Mouse (Mus musculus) kidney, adult 8-10 months (tissue): ENCODE results near the gene Tceal5.
"Not testable (repeated sequence)": the region's sequence is repeated elsewhere in the genome, so short reads cannot be mapped to it uniquely, and the experiment has no call there.

Experiments
- DNase-seq, 2 experiments: peaks; one replicate each; pipeline ENCODE4 v3.0.0; 2022

Gene Tceal5

DNA sequence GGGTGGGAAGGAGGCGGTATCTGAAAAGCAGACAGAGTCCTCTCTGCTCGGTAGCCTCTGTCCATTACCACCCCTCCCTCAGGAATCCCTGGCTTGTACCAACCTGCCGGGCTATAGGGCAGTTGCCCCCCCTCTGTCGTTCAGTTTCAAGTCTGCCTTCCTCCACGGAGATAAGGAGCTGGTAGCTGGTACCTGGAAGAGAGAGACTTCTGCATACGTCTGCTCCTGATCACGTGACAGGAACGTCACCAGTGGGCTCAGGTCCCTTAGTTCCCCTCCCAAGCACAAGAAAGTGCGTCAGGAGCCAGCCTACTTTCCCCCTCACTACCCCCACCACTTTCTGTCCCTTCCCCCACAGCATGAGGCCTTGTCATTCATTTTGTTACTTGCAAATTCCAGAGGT lies at the start of gene Tceal5:
Gene Tceal5, minus strand, starts transcription at position 213 of the 403 bp plus-strand sequence.
- no peak for DNase-seq

DNA sequence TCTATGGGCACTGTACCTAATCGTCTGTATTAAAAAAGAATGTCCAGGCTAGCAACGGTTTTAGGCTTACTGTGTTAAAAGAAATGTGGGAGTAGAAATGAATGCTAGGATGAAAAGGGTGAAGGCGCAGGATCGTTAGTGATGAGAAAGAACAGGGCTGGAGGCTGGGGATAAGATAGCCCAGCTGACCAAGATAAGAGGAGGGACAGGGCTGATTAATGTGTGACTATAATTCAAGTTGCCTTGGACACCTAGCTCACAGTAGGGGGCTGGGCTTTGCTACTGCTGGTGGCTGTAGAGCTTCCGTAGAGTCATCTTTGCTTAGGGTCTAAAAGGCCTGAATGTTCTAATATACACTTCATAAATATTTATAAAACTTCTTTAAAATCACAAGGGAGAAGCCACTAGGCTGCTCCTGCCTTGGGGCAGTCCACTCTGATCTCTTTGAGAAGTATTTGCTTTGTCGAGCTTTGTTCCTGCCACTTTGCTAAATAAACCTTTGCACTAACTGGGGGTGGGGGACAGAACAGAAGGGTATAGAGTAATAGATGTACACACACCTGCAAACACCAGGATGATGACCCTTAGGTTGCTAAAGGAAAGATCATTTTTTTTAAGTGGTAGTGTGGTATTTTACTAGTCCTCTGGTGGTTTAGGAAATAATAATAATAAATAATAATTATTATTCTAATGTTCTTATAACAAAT lies 48.5 kb upstream of the Tceal5 start:
- no peak for DNase-seq

DNA sequence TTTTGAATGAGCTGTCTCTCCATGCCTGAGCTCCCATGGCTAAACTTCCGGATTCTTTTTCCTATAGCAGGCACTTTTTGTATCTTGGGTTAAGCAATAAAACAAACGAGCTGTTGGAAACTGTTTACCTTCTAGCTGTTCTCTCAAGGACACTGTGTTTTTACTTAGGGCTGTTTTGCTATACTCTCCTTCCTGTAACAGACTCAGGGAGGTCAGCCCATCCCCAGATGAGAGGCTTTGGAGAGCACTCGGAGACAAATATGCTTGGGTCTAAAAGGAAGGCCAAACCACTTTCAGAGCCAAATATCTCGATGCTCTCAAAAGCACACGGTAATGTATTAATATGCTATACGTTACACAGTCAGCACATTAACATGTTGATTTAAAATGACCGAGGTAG lies 46.0 kb upstream of the Tceal5 start:
- no peak for DNase-seq

DNA sequence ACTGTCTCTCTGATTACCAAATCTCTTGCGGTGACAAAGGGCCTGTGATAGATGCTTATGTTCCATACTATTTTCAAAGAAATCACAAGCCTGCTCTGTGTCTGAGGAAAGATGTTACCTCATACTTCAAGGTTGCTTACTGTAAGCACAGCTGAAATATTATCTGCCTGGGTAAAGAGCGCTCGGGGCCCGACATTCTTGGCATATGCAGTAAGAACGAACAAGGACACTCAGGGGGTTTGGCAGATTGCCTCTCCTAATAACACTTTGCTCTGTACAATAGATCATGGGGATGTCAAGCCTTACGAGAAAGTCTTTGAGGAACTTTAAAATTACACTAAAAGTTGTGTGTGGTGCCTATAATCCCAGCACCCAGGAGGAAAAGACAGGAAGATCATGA lies 45.1 kb upstream of the Tceal5 start:
- peak in 1 of 2 experiments; percentile 2 for DNase-seq

DNA sequence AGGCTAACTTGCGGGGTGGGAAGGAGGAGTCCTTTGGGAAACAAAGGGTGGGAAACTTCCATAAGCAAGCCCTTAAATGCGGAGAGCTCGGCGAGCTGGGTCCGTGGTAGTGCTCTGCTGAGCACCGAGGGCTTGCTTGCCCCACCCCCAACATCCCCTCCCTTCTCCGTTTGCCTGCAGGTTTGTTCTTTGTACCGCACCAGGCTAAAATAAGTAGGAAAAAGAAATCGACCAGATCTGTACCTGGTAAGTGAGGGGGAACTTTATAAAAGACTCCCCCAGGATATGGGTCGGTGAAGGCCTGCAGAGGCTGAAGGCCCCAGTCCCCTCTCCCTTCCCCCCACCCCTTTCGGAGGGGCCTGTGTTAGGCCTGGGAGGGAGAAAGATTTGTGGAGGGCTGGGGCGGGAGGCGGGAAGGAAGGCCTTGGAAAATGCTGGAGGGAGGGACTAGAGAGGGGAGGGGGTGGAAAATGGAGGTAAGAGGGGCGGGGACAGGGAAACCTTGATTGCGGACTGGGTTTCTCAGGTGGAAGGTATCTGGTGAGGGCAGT lies 41.9 kb upstream of the Tceal5 start:
- DNase-seq: peak; percentile 2 to 10

DNA sequence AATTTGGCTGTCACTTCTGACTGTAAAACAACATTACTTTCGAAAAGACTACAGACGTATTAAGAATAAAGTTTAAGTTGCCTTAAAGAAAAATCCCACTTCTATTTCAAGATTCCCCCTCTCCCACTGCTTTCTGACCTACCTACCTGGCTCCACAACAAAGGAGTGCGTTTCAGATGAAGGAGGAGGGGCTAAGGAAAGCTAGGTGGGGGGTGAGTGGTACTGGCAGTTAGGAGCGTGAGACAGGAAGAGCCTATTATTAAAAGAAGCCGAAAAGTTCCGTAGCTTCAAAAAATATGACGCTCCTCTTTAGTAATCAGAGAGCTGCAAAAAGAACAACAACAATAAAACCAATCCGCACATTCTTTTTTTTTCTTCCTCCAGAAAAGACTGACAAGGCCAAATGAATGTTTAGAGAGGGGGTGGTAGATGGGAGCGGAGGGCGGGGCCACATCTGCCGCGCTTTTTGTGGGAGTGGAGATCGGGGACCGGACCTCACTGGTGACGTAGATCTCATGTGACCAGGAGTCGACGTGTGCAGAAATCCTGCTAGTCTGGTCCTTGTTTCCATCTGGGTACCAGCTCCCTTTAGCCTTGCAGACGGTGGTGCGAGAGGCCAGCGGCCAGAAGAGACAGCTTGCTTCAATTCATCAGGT lies 41.0 kb upstream of the Tceal5 start, which contains the start of gene Tceal9:
Gene Tceal9, plus strand, starts transcription at position 506 of the 656 bp plus-strand sequence.
- peak; percentile 68 to 73 for DNase-seq

DNA sequence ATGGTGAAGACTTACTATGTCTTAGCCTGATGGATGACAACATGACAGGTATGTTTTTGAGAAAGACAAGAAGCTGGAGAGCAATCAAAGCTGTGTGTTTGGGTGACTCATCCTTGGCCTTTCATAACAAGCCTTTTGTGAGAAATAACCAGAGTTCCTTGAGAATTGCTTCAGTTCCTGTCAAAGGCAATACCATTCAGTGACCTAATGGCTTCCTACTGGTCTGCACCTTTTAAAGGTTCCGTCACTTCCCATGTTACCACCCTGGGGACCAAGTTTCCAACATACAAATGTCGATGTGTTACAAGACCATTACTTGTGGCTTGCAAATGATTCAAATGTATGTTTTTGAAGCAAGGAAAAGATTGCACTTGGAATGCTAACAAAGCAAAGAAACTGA lies 39.5 kb upstream of the Tceal5 start:
- no peak for DNase-seq

DNA sequence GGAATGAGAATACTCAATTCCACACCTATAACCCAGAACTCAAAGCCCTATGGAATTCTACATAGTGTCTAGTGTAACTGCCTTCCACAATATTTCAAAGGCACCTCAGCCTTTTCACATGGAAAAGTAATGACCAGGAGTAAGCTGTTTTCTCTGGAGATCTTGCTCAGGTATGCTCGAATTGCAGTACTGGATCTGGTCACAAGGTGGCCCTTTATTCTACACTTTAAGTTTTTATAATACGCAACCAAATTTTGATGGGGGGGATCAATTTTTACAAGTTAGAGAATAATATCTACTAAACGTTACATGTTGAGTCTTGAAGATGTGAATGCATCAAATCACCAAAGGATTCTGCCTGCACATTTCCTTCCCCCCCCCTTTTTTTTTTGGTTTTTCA lies 34.4 kb upstream of the Tceal5 start:
- DNase-seq: peak; percentile 5 to 46

DNA sequence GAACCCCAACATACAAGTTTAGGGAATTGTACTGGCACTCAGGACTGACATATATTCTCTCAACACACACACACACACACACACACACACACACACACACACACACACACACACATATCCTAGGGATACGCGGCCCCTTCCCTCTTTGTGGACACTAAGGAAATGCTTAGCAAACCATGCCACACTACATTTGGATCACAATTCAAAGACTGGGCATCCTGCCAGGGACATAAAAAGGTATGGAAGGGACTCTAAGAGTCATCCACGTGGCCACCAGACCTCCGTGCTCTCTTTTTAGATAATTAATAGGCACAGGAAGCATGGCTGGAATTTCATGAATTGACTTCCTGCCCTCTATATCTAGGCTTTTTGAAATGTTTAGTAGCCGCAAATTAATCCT lies 24.1 kb upstream of the Tceal5 start:
- no peak for DNase-seq

DNA sequence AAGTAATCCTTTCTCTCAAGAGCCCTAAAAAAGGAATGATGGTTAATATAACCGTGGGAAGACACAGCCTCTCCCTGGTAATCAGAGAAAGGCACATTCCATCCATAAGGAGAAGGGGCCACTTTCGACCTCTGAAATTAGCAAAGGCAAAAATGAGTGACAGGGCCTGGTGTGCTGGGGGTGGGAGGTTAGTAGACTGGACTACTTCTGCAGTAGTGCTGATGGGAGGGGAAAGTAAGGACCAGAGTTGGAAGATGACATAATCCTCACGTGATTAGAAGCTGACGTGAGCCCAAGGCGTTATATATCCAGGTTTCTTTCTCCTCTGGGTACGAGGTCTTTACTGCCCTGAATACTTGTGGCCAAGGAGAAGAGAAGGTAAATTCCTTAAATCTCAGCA lies 20.0 kb upstream of the Tceal5 start:
- no peak for DNase-seq

DNA sequence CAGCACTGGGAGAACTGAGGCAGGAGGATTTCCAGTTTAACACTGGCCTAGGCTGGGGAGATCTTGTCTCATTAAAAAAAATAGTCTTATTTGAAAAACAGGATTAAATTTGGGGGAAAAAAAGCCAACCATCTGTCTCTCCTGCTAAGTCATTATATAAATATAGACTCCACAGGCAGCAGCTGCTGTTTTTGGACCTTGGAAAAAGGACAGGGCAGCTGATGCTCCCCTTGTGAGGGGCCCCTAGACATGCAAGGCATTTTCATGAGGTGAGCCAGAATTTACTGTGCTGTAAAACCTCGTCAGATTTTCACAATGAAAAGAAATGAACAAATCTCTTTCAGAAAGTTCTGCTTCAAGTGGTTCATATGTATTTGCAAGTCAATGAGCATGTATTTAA lies 12.6 kb upstream of the Tceal5 start:
- no peak for DNase-seq

DNA sequence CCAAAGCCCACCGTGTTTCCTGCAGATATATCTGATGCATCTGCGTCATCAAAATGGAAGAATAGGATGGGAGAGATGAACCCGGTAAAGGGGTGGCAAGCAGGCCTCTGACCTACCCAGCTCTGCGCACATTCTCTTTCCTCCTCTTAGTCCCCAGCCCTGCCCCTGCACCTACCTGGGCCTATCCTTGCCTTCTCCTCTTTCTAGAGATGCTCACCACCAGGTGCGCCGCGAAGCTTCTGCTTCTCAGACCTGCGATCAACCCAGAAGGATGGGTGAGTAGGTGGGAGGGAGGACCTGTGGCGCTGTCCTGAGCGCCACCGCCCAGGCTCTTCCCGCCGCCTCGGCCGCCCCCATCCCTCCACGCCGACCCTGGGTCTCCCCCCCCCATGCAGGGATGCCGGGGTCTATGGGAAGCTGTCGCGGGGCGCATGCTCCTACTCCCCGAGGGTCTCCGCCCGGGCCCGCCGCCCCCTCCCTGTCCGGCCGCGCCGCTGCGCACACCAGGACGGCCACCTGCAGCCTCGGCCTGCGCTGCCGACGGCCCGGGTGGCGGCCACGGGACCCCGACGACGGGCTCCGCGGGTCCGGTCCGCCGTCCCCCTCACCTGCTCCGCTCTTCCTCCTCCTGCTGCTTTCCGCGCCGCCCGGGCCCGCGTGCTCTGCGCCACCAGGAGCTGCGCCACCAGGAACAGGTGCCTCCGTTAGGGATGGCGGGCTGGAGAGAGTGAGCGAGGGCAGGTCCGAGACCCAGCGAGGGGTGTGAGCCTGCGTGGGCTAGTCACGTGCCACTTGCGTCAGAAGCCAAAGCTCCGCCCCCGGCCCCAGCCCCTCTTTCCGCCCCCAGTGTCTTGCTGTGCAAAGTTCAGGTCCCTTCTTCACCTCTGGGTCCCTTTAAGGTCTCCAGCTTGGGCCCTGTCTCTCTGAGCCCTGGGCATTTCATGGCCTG lies 11.3 kb upstream of the Tceal5 start, which contains the start of the genes Tceal7 and Bex1:
Gene Tceal7, plus strand, starts transcription at position 51 of the 949 bp plus-strand sequence.
Gene Bex1, minus strand, starts transcription at position 785 of the 949 bp plus-strand sequence.
- DNase-seq: not testable (repeated sequence)

DNA sequence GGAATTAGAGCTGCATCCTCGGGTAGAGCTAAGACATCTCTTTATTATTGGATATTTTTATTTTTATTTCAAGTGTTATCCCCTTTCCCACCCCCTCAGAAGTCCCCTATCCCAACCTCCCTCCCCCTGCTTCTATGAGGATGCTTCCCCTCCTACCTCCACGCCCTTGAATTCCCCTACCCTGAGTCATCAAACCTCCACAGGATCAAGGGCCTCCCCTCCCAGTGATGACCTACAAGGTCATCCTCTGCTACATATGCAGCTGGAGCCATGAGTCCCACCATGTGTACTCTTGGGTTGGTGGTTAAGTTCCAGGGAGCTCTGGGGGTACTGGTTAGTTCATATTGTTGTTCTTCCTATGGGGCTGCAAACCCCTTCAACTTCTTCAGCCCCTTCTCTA lies 9.7 kb upstream of the Tceal5 start:
- DNase-seq: no peak

DNA sequence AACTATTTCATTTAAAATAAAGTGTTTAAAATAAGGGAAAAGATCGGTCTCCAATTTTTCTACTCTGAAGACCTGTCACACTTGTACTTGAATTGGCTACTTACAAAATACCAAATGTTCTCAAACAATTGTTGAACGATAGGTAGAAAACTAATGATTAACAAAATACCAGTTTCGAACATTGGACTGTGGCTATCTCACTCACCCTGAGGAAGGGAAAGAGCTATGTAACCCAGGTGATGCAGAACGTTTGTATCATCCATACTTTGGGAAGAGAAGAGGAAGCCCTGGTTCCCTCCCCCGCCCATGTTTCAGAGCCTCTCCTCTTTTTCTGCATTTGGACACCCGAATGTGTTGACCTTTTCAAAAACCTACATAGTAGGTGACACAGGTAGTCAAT lies 730 bp upstream of the Tceal5 start:
- DNase-seq: no peak

DNA sequence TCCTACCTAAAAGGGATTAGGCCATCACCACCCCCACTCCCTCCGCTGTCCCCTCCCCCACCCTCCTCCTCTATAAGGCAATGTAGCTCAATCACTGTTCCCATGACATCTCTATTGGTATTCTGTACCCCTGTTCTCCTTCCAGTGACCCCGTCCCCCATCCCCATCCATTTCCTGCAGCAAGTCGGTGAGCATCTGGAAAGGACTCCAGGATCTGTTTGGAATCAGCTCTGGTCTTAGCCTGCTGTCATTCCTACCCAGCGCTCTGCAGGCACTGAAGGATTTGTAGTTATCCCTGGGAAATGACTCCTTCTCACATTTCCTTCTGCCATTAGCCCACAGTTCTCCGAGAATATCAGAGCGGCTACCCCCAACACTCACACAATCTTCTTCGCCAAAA lies 419 bp downstream of the Tceal5 start:
- DNase-seq: no peak

DNA sequence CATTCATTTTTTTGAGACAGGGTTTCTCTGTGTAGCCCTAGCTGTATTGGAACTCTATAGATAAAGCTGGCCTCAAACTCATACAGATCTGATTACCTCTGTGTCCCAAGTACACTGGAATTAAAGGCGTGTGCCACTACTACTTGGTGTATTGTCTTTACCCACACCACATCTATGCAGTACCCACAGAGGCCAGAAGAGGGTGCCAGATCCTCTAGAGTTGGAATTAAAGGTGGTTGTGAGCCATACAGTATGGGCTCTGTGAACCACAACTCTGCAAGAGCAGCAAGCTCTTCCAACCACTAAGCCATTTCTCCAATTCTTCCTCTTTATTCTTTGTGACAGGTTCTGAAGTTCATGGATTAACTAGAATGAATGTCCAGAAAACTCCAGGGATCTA lies 6.8 kb downstream of the Tceal5 start:
- DNase-seq: peak; percentile 13 to 30

DNA sequence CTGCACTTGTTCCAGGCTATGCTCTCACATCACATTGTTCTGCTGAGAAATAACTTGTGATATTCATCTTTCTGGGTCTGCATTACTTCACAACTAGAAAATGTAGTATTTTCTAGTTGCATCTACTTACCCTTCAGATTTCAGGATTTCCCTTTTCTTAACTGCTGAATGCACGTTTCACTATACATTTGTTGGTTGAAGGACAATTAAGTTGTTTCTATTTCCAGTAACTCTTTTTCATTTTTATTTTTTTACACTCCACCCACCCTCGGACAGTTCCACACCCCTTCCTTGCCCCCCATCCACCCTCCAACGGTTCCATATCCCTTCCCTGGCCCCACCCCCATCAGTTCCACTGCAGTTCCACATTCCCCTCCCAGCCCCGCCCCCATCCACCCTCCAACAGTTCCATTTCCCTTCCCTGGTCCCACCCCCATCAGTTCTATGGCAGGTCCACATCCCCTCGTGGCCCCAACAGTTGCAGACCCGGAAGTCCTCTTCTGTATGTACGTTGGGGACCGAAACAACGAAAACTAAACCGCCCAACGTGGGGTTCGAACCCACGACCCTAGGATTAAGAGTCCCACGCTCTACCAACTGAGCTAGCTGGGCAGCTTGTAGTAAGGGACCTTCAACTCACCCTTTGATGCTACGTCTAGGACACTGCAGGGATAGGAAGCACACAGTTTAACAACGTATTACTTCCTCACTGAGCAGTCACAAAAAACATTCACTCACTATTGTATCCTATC lies 8.3 kb downstream of the Tceal5 start:
- no peak for DNase-seq

DNA sequence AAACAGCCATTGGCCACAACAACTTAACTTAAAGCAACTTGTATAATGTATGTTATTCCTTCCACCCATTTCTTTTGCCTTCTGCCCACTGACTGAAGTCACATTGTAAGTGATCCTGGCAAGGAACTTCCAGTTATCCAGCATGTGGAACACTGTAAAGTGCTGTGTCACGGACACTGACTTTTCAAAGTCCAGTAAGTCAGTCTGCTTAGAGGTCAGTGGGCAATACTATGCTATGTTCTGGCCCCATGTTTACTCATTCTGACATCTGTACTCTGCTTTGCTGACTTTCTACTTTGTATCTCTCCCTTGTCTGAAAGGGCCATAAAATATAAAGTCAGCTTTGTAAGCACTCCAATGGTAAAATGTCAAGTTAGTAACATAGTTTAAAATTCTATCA lies 20.6 kb downstream of the Tceal5 start:
- no peak for DNase-seq

DNA sequence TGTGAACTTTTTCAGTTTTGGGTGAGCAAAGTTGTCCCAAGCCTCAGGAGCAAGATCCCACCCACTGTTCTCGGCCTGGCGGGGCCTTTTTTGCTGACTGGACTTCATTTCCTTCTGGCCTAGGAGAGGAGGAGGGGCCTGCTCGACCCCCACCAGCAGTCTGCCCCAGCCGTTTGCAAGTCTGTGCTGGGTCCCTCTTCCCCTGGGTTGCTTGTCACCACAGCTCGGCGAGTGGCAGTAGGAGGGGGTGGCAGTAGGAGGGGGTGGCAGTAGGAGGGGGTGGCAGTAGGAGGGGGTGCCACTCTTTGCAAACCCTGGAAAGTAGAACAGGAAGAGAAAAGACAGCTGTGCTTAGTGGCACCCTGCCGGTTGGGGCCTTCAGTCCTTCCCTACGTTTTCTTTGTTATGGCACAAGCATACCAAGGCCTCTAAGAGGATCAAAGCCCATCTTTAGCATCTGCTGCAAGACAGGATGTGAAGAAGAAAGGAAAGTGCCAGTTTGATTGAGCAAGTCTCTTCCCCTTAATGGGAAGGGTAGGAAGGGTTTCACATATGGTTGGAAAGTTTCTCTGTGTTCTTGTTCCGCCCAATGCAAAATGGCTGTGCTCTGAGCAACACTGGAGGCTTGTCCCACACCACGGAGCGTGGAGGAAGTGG lies 22.7 kb downstream of the Tceal5 start:
- no peak for DNase-seq

DNA sequence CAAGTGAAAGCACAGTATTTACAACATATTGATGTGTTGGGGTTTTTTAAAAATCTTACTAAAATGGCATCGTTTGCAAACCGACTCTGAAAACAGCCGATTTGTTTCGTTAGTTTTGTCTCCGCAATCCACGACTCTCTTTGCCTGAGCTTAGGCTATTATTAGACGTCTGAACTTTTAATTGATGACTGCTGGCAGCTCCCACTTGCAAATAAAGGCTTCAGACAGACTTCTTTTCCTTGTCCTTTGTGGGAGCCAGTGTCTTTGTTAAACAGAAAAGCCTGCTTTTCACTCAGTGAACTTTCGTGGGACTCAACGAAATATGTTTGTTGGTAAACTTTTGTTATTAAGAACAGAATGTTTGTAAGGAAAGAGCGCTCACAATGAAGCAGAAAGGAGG lies 30.9 kb downstream of the Tceal5 start:
- DNase-seq: no peak

DNA sequence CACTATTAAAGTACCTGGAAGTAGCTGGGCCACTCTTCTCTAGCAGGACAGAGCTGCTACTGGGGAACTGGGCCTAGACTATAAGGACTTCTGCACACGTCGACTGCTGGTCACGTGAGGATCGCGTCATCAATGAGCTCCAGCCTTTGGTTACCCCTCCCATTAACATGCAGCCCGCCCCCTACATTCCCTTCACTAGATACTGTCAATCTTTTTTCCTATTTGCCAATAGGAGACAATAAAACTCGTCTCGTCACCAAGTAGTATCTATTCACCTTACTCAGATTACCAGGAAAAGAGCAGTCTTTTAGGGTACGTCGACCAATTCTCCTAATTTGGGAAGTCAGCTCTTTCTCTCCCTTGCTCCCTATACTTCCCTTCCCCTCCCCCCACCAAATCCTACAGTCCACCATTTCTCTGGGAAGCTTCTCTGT lies 31.5 kb downstream of the Tceal5 start, which contains the start of gene Tceal8:
Gene Tceal8, minus strand, starts transcription at position 225 of the 434 bp plus-strand sequence.
- peak; percentile 74 to 85 for DNase-seq
